Mouse (Mus musculus): ENCODE data around the gene Ralgps2.

DNA sequence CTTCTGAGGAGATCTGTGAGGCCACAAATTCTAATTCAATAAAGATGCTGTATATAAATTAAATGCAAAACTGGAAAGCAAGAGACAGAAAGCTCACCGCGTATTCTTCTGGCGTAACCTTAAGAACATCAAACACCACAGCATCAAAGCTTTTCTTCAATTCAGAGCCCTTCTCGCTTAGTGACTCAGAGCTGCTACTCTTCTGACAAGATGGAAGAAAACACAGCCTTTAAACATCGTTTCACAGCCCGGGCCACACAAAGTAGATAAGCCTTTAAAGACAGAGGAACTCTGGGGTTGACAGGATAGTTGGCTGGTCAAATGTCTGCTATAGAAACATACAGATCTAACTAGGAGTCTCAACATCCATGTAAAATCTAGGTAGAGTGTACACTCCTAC is 37.7 kb downstream of the Ralgps2 start:
- no peak for TF ChIP-seq CHD2 (IDR thresholded peaks at IDR 0.05; ENCODE audit: low read depth, low read length)
- TF ChIP-seq HCFC1 (IDR thresholded peaks at IDR 0.05; ENCODE audit: borderline replicate concordance, insufficient read depth, low read length) = no peak
- TF ChIP-seq ZNF384 (IDR thresholded peaks at IDR 0.05; ENCODE audit: low read depth, low read length) = no peak
- no peak for TF ChIP-seq MAFK (IDR thresholded peaks at IDR 0.05; ENCODE audit: insufficient read depth, low read depth, low read length)
- no peak for TF ChIP-seq ZC3H11A (IDR thresholded peaks at IDR 0.05; ENCODE audit: borderline replicate concordance, low read depth, low read length)

Data from ES-E14 (cell line).